In genomic region chr5:9161456-9162041, GRCm38 (mm10) we compare ENCODE assay signal across 8 mouse cellular contexts. TPM values are rescaled to one million over a fixed set of nuclear protein-coding genes. Genes with fewer than 3 reads are reported as not detected.
DNase-seq lines count a peak whose midpoint lies in the region; ATAC-seq and TF ChIP-seq lines count a peak whose summit lies in the region.

TSS of gene Dmtf1 (minus strand) at chr5:9161776.

- no peaks in the 10 kb centered on the region for H3K9me3 ChIP-seq in kidney, embryonic 14.5 days (ENCODE audit: control insufficient read depth, low read length)
- no peaks in the 10 kb centered on the region for H3K9me3 ChIP-seq in limb, embryonic 15.5 days

- peak within 1 kb of the TSS; percentile 92 for H3K4me3 ChIP-seq in bone marrow macrophage, adult 2 months (ENCODE audit: insufficient read depth, low read length)
- peak within 1 kb of the TSS; percentile 92 for H3K4me3 ChIP-seq in embryonic fibroblast, embryonic 13.5 days (ENCODE audit: insufficient read depth, low read length)
- H3K4me3 ChIP-seq in kidney, embryonic 14.5 days (ENCODE audit: low read length), result peak within 1 kb of the TSS; percentile 59
- peak within 1 kb of the TSS; percentile 95 for H3K4me3 ChIP-seq in limb, embryonic 15.5 days

- H3K27ac ChIP-seq in bone marrow macrophage, adult 2 months (ENCODE audit: insufficient read depth, low read depth, low read length), result peak within 1 kb of the TSS; percentile 98
- peak within 1 kb of the TSS; percentile 87 for H3K27ac ChIP-seq in embryonic fibroblast, embryonic 13.5 days (ENCODE audit: insufficient read depth, low read length)
- peak within 1 kb of the TSS; percentile 98 for H3K27ac ChIP-seq in kidney, embryonic 14.5 days (ENCODE audit: low read depth, low read length)
- H3K27ac ChIP-seq in limb, embryonic 15.5 days, result peak within 1 kb of the TSS; percentile 100

- peak within 1 kb of the TSS; percentile 66 for H3K4me2 ChIP-seq in kidney, embryonic 14.5 days (replicated peaks; ENCODE audit: low read depth, low read length)
- peak within 1 kb of the TSS; percentile 60 for H3K4me2 ChIP-seq in limb, embryonic 15.5 days

- H3K36me3 ChIP-seq in kidney, embryonic 14.5 days (ENCODE audit: control insufficient read depth, insufficient read depth, low read length), result peaks cover 3% of the 10 kb centered on the region; the same call in 1 of the 2 replicates
- no peaks in the 10 kb centered on the region; the same call in 1 of the 2 replicates for H3K36me3 ChIP-seq in limb, embryonic 15.5 days

- peak; percentile 98 for ATAC-seq in kidney, embryonic 14.5 days (ENCODE audit: low FRiP score, low TSS enrichment)
- peak; percentile 96 for ATAC-seq in limb, embryonic 15.5 days (ENCODE audit: insufficient number of reproducible peaks, low FRiP score, low TSS enrichment, low read depth)

- H3K4me1 ChIP-seq in bone marrow macrophage, adult 2 months (ENCODE audit: control insufficient read depth, insufficient read depth, low read length), result no peaks in the 10 kb centered on the region
- H3K4me1 ChIP-seq in embryonic fibroblast, embryonic 13.5 days (ENCODE audit: control insufficient read depth, insufficient read depth, low read length), result no peaks in the 10 kb centered on the region
- H3K4me1 ChIP-seq in kidney, embryonic 14.5 days (ENCODE audit: control insufficient read depth, insufficient read depth, low read length), result 0 out of 2 replicates have a peak, but pooled peaks cover 3% of the 10 kb centered on the region
- H3K4me1 ChIP-seq in limb, embryonic 15.5 days, result peaks cover 11% of the 10 kb centered on the region

- peak within 1 kb of the TSS; percentile 99 for H3K9ac ChIP-seq in kidney, embryonic 14.5 days (ENCODE audit: low read depth, low read length)
- peak within 1 kb of the TSS; percentile 99 for H3K9ac ChIP-seq in limb, embryonic 15.5 days

- peak; percentile 94 for TF ChIP-seq POLR2A in bone marrow macrophage, adult 2 months (IDR thresholded peaks at IDR 0.05; ENCODE audit: borderline replicate concordance, low read depth, low read length)
- TF ChIP-seq POLR2A in embryonic fibroblast, embryonic 13.5 days (IDR thresholded peaks at IDR 0.05; ENCODE audit: low read depth, low read length), result peak; percentile 99

- DNase-seq in A20 (ENCODE audit: low read depth, low spot score), result peak; percentile 94
- DNase-seq in heart, adult 9 months (ENCODE audit: low spot score in 2 of 2), result peak; percentile 89 to 95
- peak; percentile 71 to 81 for DNase-seq in monocyte, adult 2 months (ENCODE audit: low read depth in 1 of 2, low spot score in 2 of 2)
- DNase-seq in spleen, postnatal 36 days (ENCODE audit: low spot score in 2 of 2), result peak; percentile 85 to 87

- no peaks in the 10 kb centered on the region for H3K27me3 ChIP-seq in kidney, embryonic 14.5 days (ENCODE audit: control insufficient read depth, insufficient read depth, low read length)
- H3K27me3 ChIP-seq in limb, embryonic 15.5 days, result no peaks in the 10 kb centered on the region

- under 1% methylated on average over 64 of the region's 64 CpGs for WGBS in kidney, embryonic 14.5 days
- WGBS in limb, embryonic 15.5 days, result under 1% methylated on average over 45 of the region's 64 CpGs

- no peak for TF ChIP-seq CTCF in bone marrow macrophage, adult 2 months (IDR thresholded peaks at IDR 0.05; ENCODE audit: low read depth, low read length)
- TF ChIP-seq CTCF in embryonic fibroblast, embryonic 13.5 days (IDR thresholded peaks at IDR 0.05; ENCODE audit: borderline replicate concordance, insufficient read depth, low read length), result no peak

RNA-seq across cellular contexts. Expression of gene Dmtf1, which starts in this region (rescaled TPM):
- polyA plus RNA-seq in bone marrow macrophage, adult 2 months (2012; ENCODE audit: insufficient read depth, insufficient read length, missing spikeins), result 27.3 and 30.5 TPM in 2 replicates
- polyA plus RNA-seq in embryonic fibroblast, embryonic 13.5 days (2011; ENCODE audit: insufficient read length, low read depth, missing spikeins), result 49.6 and 62.3 TPM in 2 replicates
- 34.1 and 55.5 TPM in 2 replicates for polyA plus RNA-seq in kidney, embryonic 14.5 days (2014; fragmentation: Nextera tagmentation; extraction: Ambion mirVana)
- 43.3 and 51.3 TPM in 2 replicates for polyA plus RNA-seq in limb, embryonic 15.5 days (2015; fragmentation: Nextera tagmentation; extraction: Ambion mirVana)

Comparison
In these comparisons a context has a peak if more than half of its experiments do, and no peak if none do; other contexts are left out.
1. Peak in every context shown above with its lines: DNase-seq, ATAC-seq, H3K4me3 ChIP-seq and H3K27ac ChIP-seq.